Mouse (Mus musculus): ENCODE data around the gene Bub3. TPM values are rescaled to one million over a fixed set of nuclear protein-coding genes. Genes with fewer than 3 reads are reported as not detected.

Gene Bub3
- polyA plus RNA-seq (2014; fragmentation: Nextera tagmentation; extraction: Ambion mirVana), result 235 TPM in 2 replicates

DNA sequence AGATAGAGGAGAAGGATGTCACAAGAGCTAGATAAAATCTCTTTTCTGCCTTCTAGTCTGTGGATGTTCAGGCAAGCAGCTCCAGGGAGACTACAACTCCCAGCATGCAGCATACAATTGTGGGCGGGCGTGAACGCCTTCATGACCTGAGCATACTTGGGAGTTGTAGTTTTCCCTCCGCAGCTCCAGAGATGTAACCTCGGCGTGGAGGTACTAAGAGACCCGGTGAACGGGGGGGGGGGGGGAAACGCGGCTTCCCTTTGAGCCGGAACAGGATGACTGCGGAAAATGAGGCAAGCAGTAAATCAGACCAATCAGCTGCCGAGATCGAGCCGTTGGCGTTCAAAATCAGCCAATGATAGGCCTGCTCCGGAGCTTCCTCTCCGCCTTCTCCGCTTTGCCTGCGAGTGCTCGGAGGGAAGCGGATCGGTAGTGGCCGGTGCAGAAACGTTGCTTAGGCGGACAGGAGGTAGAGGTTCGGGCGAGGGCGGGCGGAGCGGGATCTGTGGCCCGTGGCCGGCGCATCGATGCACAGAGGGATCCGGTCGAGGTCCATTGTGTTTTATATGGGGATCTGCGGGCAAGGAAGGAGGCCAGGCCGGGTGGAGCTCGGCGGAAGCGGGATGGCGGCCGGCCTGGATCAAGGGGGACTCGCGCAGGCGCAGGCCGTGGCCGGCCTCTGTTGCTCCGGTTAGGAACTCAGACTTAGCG is at the start of gene Bub3:
Gene Bub3 (plus strand): TSS at position 237 of the 711 bp plus-strand sequence.
- peaks cover 12% of the 10 kb centered on the region for H3K4me1 ChIP-seq (replicated peaks; ENCODE audit: control insufficient read depth, insufficient read depth, low read length)
- peak within 1 kb of the TSS; percentile 90 for H3K27ac ChIP-seq (ENCODE audit: low read depth)
- H3K9me3 ChIP-seq (ENCODE audit: control insufficient read depth, low read length), result no peaks in the 10 kb centered on the region
- H3K27me3 ChIP-seq (replicated peaks; ENCODE audit: control insufficient read depth, insufficient read depth, low read length), result peaks cover 44% of the 10 kb centered on the region
- peak; percentile 95 for DNase-seq (ENCODE audit: low spot score)
- H3K4me2 ChIP-seq (ENCODE audit: low read length), result peak within 1 kb of the TSS; percentile 83
- peak within 1 kb of the TSS; percentile 83 for H3K9ac ChIP-seq (ENCODE audit: low read length)
- under 1% methylated on average over 43 of the region's 51 CpGs for WGBS
- peak within 1 kb of the TSS; percentile 93 for H3K4me3 ChIP-seq (ENCODE audit: low read depth, low read length)
- ATAC-seq (replicated peaks; ENCODE audit: low FRiP score, low TSS enrichment, low read depth), result peak; percentile 91
- H3K36me3 ChIP-seq (ENCODE audit: control insufficient read depth, insufficient read depth, low read length), result peaks cover 38% of the 10 kb centered on the region

DNA sequence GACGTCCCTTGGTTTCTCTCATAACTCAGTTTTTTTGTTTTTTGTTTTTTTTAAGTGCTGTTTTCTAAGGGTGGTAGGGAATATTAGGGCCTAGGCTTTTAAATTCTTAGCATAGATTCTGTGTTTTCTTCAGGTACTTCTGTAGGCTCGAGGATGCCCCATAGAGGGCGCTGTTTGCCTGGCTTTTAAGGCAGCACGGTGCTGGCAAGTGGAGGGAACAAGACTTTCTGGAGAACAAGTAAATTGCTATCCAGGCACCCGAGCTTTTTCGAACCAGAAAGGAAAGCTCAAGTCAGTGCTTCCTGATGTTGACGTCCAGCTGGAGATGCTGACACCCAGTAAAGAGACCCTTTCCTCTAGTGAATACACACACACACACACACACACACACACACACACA is 20.0 kb upstream of the Bub3 start:
- Histone ChIP-seq H3K27me3 (replicated peaks; ENCODE audit: control insufficient read depth, insufficient read depth, low read length) (peaks cover 82% of the 10 kb centered on the region), H3K36me3 (ENCODE audit: control insufficient read depth, insufficient read depth, low read length) (no peaks in the 10 kb centered on the region), H3K9me3 (ENCODE audit: control insufficient read depth, low read length) (no peaks in the 10 kb centered on the region), H3K27ac (ENCODE audit: low read depth) (no peak overlapping the region), H3K4me2 (ENCODE audit: low read length) (no peak overlapping the region), H3K4me1 (replicated peaks; ENCODE audit: control insufficient read depth, insufficient read depth, low read length) (peaks cover 5% of the 10 kb centered on the region; the same call in 1 of the 2 replicates), H3K9ac (ENCODE audit: low read length) (no peak overlapping the region), H3K4me3 (ENCODE audit: low read depth, low read length) (no peak overlapping the region)
- DNase-seq (ENCODE audit: low spot score) (peak; percentile 91), ATAC-seq (replicated peaks; ENCODE audit: low FRiP score, low TSS enrichment, low read depth) (peak; percentile 50)
- WGBS, result under 1% methylated on average over 7 of the region's 7 CpGs

DNA sequence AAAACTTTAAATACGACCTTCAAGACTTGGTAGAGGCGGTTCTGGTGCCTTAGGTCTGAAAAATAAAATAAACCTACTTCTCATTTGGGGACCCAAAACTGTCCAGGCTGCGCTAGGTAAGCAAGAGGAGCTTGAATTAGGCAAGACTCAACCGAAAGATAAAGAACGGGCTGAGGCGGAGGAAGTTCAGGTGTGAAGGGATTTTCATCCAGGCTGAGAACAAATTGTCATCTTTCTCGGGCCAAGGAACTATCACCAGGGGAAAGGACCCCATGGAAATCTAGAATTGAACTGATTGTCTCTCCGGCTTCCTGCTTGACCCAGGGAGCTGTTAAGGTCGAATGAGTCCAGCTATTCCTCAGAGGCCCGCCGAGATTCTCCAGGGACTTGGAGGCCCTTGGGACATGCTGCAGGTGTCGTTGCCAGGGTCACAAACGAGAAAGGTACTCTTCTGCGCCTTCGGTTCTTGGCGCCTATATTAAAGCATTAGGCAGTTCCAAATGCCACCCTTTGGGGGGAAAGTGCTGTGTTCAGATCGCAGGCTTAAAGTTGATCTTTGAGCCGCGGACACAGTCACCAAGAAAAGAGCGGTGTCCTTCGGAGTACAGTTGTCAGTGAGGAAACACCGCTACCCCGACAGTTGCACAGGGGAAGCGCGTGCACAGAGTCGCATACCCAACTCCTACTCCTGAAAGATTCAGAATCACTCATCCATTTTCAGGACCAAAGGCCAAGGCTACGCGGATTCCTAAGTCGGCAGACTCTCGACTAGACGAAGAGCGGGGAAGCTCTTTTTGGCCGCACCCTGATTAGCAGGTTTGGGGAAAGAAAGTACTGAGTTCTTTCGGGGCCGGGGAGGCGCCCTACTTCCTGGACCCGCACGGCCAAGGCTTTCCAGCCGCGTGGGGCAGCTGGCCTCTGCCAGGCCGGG is 18.6 kb upstream of the Bub3 start:
- ATAC-seq (replicated peaks; ENCODE audit: low FRiP score, low TSS enrichment, low read depth) (no peak), DNase-seq (ENCODE audit: low spot score) (peak; percentile 70)
- Histone ChIP-seq H3K4me3 (ENCODE audit: low read depth, low read length) (peak overlapping the region; percentile 22; the same call in 1 of the 2 replicates), H3K4me2 (ENCODE audit: low read length) (peak overlapping the region; percentile 51), H3K9me3 (ENCODE audit: control insufficient read depth, low read length) (no peaks in the 10 kb centered on the region), H3K27me3 (replicated peaks; ENCODE audit: control insufficient read depth, insufficient read depth, low read length) (peaks cover 97% of the 10 kb centered on the region), H3K4me1 (replicated peaks; ENCODE audit: control insufficient read depth, insufficient read depth, low read length) (peaks cover 5% of the 10 kb centered on the region; the same call in 1 of the 2 replicates), H3K9ac (ENCODE audit: low read length) (no peak overlapping the region), H3K27ac (ENCODE audit: low read depth) (no peak overlapping the region), H3K36me3 (ENCODE audit: control insufficient read depth, insufficient read depth, low read length) (no peaks in the 10 kb centered on the region)
- WGBS, result 1% methylated on average over 41 of the region's 41 CpGs

GRCm38 (mm10) chr7:131542115-131542871 is 17.7 kb upstream of the Bub3 start, which contains the start of gene Hmx3:
Gene Hmx3 (plus strand): TSS chr7:131542867.
- Histone ChIP-seq H3K27ac (ENCODE audit: low read depth) (no peak within 1 kb of the TSS), H3K4me3 (ENCODE audit: low read depth, low read length) (peak within 1 kb of the TSS; percentile 22), H3K9ac (ENCODE audit: low read length) (no peak within 1 kb of the TSS), H3K4me1 (replicated peaks; ENCODE audit: control insufficient read depth, insufficient read depth, low read length) (peaks cover 5% of the 10 kb centered on the region; the same call in 1 of the 2 replicates), H3K27me3 (replicated peaks; ENCODE audit: control insufficient read depth, insufficient read depth, low read length) (peaks cover 98% of the 10 kb centered on the region), H3K4me2 (ENCODE audit: low read length) (peak within 1 kb of the TSS; percentile 51), H3K36me3 (ENCODE audit: control insufficient read depth, insufficient read depth, low read length) (no peaks in the 10 kb centered on the region), H3K9me3 (ENCODE audit: control insufficient read depth, low read length) (no peaks in the 10 kb centered on the region)
- DNase-seq (ENCODE audit: low spot score), result peak; percentile 74
- peak; percentile 40; the same call in 1 of the 2 replicates for ATAC-seq (replicated peaks; ENCODE audit: low FRiP score, low TSS enrichment, low read depth)
- under 1% methylated on average over 63 of the region's 65 CpGs for WGBS

DNA sequence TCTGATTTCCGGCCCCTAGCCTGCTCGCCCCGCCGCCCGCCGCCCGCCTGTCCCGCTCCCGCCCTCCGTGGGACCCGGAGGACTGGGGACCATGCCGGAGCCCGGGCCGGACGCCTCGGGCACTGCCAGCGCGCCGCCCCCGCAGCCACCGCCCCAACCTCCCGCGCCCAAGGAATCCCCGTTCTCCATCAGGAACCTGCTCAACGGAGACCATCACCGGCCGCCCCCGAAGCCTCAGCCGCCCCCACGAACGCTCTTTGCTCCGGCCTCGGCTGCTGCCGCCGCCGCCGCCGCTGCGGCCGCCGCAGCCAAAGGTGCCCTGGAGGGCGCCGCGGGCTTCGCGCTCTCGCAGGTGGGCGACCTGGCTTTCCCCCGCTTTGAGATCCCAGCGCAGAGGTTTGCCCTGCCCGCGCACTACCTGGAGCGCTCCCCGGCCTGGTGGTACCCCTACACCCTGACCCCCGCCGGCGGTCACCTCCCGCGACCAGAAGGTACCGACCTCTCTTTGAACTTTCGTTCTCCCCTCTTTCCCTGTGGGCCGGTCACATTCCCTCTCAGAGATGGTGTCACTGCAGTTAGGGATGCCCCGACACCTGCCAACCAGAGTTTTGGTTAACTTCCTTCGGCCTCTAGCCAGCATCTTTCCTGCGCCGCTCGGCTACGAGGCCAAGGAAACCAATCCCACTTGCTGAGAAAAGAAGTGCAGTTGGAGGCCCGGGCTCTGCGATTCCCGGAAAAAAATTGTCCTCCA is 17.0 kb upstream of the Bub3 start:
- Histone ChIP-seq H3K9me3 (ENCODE audit: control insufficient read depth, low read length) (no peaks in the 10 kb centered on the region), H3K4me3 (ENCODE audit: low read depth, low read length) (peak overlapping the region; percentile 22), H3K27me3 (replicated peaks; ENCODE audit: control insufficient read depth, insufficient read depth, low read length) (peaks cover 100% of the 10 kb centered on the region), H3K4me1 (replicated peaks; ENCODE audit: control insufficient read depth, insufficient read depth, low read length) (peaks cover 5% of the 10 kb centered on the region; the same call in 1 of the 2 replicates), H3K36me3 (ENCODE audit: control insufficient read depth, insufficient read depth, low read length) (no peaks in the 10 kb centered on the region), H3K4me2 (ENCODE audit: low read length) (peak overlapping the region; percentile 51), H3K9ac (ENCODE audit: low read length) (no peak overlapping the region), H3K27ac (ENCODE audit: low read depth) (no peak overlapping the region)
- peak; percentile 79 for DNase-seq (ENCODE audit: low spot score)
- WGBS, result 2% methylated on average over 56 of the region's 71 CpGs
- ATAC-seq (replicated peaks; ENCODE audit: low FRiP score, low TSS enrichment, low read depth), result no peak; the same call in 1 of the 2 replicates

DNA sequence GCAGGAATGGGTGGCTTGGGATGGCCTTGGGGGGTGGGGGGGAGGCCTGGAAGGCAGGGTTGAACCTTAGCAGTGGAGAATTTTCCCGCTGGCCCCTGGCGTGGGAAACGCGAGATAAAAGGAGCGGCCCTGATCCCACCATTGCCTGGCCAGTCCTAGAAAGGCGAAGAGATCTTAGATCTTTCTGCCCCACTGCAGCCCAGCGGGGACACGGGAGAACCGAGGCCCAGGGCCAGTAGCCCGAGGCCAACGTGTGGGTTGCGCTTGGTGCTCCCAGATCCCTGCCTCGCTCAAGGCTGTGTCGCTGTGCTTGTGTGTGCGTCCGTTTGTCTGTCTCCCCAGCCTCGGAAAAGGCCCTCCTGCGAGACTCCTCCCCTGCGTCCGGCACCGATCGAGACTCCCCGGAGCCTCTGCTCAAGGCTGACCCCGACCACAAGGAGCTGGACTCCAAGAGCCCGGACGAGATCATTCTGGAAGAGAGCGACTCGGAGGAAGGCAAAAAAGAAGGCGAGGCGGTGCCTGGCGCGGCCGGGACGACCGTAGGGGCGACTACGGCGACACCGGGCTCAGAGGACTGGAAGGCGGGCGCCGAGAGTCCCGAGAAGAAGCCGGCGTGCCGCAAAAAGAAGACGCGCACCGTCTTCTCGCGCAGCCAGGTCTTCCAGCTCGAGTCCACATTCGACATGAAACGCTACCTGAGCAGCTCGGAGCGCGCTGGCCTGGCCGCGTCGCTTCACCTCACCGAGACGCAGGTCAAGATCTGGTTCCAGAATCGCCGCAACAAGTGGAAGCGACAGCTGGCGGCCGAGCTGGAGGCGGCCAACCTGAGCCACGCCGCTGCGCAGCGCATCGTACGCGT is 16.2 kb upstream of the Bub3 start:
- Histone ChIP-seq H3K27ac (ENCODE audit: low read depth) (no peak overlapping the region), H3K9me3 (ENCODE audit: control insufficient read depth, low read length) (no peaks in the 10 kb centered on the region), H3K4me2 (ENCODE audit: low read length) (peak overlapping the region; percentile 51), H3K27me3 (replicated peaks; ENCODE audit: control insufficient read depth, insufficient read depth, low read length) (peaks cover 100% of the 10 kb centered on the region), H3K36me3 (ENCODE audit: control insufficient read depth, insufficient read depth, low read length) (no peaks in the 10 kb centered on the region), H3K9ac (ENCODE audit: low read length) (0 out of 2 replicates have a peak overlapping the region, but pooled peaks have one; percentile 13), H3K4me3 (ENCODE audit: low read depth, low read length) (peak overlapping the region; percentile 22), H3K4me1 (replicated peaks; ENCODE audit: control insufficient read depth, insufficient read depth, low read length) (peaks cover 5% of the 10 kb centered on the region; the same call in 1 of the 2 replicates)
- WGBS, result under 1% methylated on average over 75 of the region's 75 CpGs
- DNase-seq (ENCODE audit: low spot score) (peak; percentile 81), ATAC-seq (replicated peaks; ENCODE audit: low FRiP score, low TSS enrichment, low read depth) (no peak)

DNA sequence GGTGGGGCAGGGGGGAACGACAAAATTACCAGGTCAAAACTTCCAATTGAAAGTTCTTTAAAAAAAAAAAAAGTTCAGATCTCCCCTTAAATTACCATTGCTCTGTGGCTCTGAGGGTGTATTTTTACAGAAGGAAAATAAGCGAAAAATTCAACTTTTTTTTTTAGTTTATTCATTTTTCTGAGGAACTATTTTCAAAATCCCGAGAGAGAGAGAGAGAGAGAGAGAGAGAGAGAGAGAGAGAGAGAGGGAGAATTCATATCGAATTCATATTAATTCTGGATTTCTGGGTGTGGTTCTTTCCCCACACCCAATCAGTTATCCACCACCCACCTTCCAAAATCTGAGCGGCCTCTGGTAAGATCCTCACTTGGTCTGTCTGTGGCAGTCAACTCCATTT is 15.2 kb upstream of the Bub3 start:
- no peaks in the 10 kb centered on the region for H3K36me3 ChIP-seq (ENCODE audit: control insufficient read depth, insufficient read depth, low read length)

More for the DNA sequence above, 15.2 kb upstream of the Bub3 start:
- no peak overlapping the region for H3K9ac ChIP-seq (ENCODE audit: low read length)
- 1% methylated on average over 5 of the region's 5 CpGs for WGBS
- H3K4me1 ChIP-seq (replicated peaks; ENCODE audit: control insufficient read depth, insufficient read depth, low read length), result peaks cover 5% of the 10 kb centered on the region; the same call in 1 of the 2 replicates
- 0 out of 2 replicates have a peak overlapping the region, but pooled peaks have one; percentile 1 for H3K4me3 ChIP-seq (ENCODE audit: low read depth, low read length)
- DNase-seq (ENCODE audit: low spot score) (no peak), ATAC-seq (replicated peaks; ENCODE audit: low FRiP score, low TSS enrichment, low read depth) (no peak)
- H3K27ac ChIP-seq (ENCODE audit: low read depth), result no peak overlapping the region
- no peaks in the 10 kb centered on the region for H3K9me3 ChIP-seq (ENCODE audit: control insufficient read depth, low read length)
- H3K4me2 ChIP-seq (ENCODE audit: low read length), result no peak overlapping the region
- H3K27me3 ChIP-seq (replicated peaks; ENCODE audit: control insufficient read depth, insufficient read depth, low read length), result peaks cover 98% of the 10 kb centered on the region
